Mouse (Mus musculus) spleen, embryonic (tissue): ENCODE results near the gene Sh3pxd2b.

ENCODE experiments used
- CTCF ChIA-PET: fragments of 350-600 bp; sonication (Branson Sonifier 250); formaldehyde crosslinking; loops from one replicate; lab custom pipeline; 2022; lab: Charles Lee

The Sh3pxd2b gene

GRCm38 (mm10) chr11:32347607-32348432 is at the start of gene Sh3pxd2b:
Sh3pxd2b (plus strand) TSS chr11:32347820.
- CTCF ChIA-PET = no interaction called here

GRCm38 (mm10) chr11:32297866-32298531 is 49.6 kb upstream of the Sh3pxd2b start:
- CTCF ChIA-PET = interaction anchor here (0.6 kb wide), 1 partner anchor 160 kb away, joined by 4 read pairs; no protein-coding TSS in a partner anchor

- CTCF ChIA-PET = no interaction called here
These were observed 49.1 kb upstream of the Sh3pxd2b start for GRCm38 (mm10) chr11:32298532-32298918.

DNA sequence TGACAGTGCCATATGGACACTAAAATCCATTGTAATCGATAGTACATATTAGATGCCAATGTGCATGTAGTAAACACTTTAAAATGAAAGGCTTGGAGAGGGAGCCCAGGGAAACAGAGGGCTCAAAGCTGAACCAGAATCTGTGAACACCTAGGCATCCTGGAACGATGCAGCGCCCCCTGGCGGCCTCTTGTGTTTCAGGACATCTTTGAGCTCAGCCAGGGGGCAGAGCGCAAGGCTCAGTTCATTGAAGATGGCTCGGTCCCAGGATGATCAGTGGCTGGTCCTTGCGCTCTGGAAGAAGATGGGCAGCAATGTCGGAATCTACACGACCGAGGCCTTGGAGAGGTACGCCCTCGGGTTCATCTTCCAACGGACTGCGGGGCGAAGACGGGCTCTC is 47.8 kb upstream of the Sh3pxd2b start, which contains the start of gene Hbq1a:
TSS of gene Hbq1a (plus strand) at position 205 of the 400 bp plus-strand sequence.
- CTCF ChIA-PET = interaction anchor here (0.6 kb wide), 1 partner anchor 117 kb away, joined by 3 read pairs; no protein-coding TSS in a partner anchor

DNA sequence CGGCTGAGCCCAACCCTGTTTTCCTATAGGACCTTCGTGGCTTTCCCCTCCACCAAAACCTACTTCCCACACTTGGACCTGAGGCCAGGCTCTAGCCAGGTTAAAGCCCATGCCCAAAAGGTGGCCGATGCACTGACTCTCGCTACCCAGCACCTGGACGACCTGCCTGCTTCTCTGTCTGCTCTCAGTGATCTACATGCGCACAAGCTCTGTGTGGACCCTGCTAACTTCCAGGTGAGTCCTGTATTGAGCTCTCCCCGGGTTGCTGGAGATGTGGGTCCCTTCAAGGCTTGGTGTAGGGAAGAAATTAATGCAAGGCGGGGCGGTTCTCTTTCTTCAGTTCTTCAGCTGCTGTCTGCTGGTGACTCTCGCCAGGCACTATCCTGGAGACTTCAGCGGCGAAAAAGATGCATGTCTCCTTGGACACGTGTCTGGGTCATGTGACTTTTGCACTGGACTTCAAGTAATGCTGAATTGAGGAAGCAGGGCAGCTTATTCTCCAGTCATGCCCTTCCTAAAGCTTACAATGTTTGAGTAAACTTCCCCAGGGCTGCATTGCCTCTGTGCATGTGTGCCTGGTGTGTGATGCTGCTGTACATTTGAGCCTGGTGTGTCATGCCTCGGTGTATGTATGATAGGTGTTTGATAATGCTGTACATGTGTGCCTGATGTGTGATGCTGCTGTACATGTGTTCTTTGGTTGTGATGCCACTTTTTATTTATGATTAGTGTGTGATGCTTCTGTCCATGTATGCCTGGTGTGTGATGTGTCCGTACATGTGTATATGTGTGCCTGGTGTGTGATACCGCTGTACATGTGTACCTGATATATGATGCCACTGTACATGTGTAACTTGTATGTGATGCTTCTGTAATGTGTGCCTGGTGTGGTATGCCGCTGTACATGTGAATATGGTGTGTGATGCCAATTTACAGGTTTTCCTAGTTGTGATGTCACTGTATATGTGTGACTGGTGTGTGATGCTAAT is 47.0 kb upstream of the Sh3pxd2b start:
- CTCF ChIA-PET = no interaction called here

DNA sequence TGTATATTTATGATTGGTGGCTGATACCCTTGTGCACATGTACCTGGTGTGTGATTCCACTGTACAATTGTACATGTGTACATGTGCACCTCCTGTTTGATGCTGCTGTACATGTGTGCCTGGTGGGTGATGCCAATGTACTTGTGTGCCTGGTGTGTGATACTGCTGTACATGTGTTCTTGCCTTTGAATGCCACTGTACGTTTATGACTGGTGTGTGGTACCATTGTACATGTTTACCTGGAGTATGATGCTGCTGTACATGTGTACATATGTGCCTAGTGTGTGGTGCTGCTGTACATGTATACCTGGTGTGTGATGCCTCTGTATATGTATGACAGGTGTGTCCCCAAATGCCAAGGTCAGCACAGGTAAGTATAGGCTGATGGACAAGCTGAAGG is 46.1 kb upstream of the Sh3pxd2b start:
- CTCF ChIA-PET = no interaction called here

GRCm38 (mm10) chr11:32302824-32303419 is 44.7 kb upstream of the Sh3pxd2b start:
- CTCF ChIA-PET = no interaction called here

- CTCF ChIA-PET = no interaction called here
These were observed 44.2 kb upstream of the Sh3pxd2b start for GRCm38 (mm10) chr11:32303455-32303854.

DNA sequence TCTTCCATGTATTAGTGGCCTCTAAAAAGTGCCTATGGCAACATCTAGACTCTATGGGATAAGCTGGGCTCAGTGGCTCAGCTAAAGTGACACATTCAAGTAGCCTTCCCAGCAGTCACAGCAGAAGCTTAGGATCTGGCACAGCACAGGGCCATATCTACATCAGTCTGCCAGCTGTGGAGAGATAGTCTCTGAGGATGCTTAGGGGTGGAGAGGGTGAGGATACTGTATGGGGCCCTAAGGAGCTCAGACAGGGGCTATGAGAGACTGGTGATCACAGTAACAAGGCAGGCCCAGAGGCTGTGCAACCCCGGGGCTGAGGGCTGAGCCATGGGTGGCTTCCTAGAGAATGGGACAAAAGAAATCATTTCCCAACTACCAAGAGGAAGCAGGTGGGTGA is 40.6 kb upstream of the Sh3pxd2b start:
- CTCF ChIA-PET = no interaction called here

DNA sequence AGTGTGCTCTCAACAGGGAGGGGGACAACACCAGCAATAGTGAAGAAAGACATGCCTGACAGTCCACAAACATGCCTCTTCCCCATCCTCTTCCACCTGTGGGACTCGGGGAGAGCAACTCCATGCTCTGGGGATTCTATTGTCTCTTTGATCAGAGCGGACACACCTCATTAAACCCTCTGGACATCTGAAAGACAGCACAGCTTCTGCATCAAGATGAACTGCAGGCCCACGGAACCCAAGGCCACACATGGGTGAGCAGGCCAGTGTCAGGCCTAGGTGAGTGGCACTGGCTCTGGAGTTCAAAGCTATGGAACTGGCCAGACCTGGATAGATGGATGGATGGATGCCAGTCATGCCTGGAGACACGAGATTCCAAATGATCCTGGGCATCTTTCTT is 38.2 kb upstream of the Sh3pxd2b start:
- CTCF ChIA-PET = interaction anchor here (0.6 kb wide), 1 partner anchor 174 kb away, joined by 3 read pairs; no protein-coding TSS in a partner anchor

DNA sequence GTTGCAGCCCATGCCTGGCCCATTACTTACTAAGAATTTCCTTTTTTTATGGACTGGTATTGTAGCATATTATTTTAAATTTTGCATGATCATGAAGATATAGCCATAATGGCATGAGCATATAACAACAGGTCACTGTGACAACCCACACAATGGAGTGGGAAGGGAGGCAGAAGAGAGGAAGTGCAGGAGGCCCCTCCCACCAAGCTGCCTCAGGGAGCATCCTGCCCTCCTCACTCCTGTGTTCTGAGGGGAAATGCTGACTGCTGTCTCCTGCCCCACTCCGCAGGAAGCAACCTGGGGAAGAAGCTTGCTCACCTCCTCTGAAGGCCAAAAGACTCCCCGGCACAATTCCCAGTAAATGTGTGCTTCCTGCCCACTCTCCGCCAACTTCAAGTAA is 37.7 kb upstream of the Sh3pxd2b start:
- CTCF ChIA-PET = no interaction called here

GRCm38 (mm10) chr11:32316009-32316408 is 31.6 kb upstream of the Sh3pxd2b start:
- CTCF ChIA-PET = no interaction called here

GRCm38 (mm10) chr11:32320507-32321195 is 27.0 kb upstream of the Sh3pxd2b start:
- CTCF ChIA-PET = interaction anchor here (0.6 to 0.8 kb wide), 2 partner anchors 67 to 863 kb away, joined by 3 read pairs; no protein-coding TSS in a partner anchor

DNA sequence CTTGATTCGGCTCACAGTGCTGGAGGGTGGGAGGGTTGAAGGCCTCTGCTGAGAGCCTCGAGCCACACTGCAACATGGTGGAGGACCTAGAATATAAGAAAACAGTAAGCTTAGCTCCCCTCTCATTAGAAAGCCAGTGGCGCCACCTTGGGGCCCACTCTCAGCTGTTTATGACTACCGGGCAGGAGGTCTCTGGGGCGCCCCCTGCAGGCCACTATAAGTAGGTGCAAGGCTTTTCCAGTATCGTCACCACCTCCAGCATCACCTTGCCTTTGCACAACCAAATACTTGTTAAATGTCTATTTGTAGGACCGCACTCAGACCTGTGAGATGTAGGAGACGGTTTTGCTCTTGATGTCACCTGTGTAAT is 26.4 kb upstream of the Sh3pxd2b start:
- CTCF ChIA-PET = interaction anchor here (0.6 to 0.8 kb wide), 2 partner anchors 67 to 863 kb away, joined by 3 read pairs; no protein-coding TSS in a partner anchor

DNA sequence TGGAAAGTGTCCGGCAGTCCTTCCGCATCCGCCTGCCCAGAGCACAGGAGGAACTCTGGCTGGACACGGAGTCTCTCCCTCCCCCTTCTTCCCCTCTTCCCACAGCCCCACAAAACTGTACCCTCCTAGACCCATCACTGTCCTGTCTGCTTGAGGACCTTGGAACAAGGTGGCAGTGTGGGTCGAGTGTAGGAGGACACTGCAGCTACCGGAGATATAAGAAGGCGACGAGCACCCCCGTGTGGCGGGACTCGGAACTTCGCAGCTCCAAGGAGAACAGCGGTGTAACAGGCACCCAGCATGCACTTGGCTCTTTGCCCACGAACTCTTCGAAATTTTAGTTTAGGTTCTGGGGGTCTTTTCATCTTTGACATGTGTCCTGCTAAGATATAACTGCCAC is 23.0 kb upstream of the Sh3pxd2b start:
- CTCF ChIA-PET = no interaction called here

GRCm38 (mm10) chr11:32331075-32331474 is 16.5 kb upstream of the Sh3pxd2b start:
- CTCF ChIA-PET = no interaction called here

DNA sequence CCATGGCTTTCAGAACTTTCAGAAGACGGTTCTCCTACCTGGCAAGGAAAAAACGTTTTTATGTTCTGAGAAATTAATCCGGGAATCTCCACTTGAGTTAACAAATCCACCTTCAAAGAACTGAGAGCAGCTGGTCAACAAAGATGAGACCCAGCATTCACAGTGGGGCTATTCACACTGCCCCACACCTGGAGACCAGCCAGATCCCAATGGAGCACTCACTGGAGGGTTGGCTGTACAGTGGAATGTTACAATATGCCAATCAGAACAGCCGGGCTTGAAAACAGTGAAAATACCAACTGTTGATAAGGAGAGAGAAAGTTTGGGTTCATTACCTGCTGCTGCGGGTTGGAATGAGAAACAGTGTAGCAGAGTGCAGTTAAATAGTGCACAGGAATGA is 15.8 kb upstream of the Sh3pxd2b start:
- CTCF ChIA-PET = no interaction called here

GRCm38 (mm10) chr11:32333235-32333634 is 14.4 kb upstream of the Sh3pxd2b start:
- CTCF ChIA-PET = interaction anchor here (0.6 kb wide), 1 partner anchor 345 kb away, joined by 3 read pairs; no protein-coding TSS in a partner anchor

DNA sequence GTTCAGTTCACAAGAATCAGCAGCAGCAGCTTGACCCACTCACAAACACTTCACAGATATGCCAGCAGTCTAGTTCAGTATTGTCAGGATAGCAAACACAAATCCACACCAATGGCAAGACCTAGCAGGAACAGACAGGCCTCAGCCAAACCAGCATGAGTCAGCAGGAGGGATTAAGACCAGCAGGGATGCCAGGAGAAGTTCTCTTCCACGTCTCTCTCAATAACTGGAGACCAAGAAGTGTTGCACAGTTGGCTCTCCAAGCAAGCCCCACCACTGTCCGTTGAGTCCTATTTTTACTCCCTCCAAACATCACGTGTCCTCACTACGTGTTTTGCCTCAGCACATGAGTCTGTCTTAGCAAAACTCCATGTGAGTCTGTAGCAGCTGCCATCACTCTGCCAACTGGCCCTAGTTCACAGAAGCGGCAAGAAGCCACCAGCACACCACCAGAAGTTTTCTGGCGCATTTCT is 11.1 kb upstream of the Sh3pxd2b start:
- CTCF ChIA-PET = no interaction called here

- CTCF ChIA-PET = no interaction called here
These were observed 8.5 kb upstream of the Sh3pxd2b start for GRCm38 (mm10) chr11:32339131-32339531.
